Mouse (Mus musculus) heart, embryonic 16.5 days (tissue): ENCODE measurements around the gene Kcnj16. TPM values are rescaled to one million over a fixed set of nuclear protein-coding genes. Genes with fewer than 3 reads are reported as not detected.

ENCODE experiments used
- ATAC-seq: fragments of 200-750 bp; cut with Nextera tagmentation; replicated peaks from 2 replicates; pipeline ENCODE4 v1.8.0; 2017; ENCODE audit warnings: moderate number of reproducible peaks; ENCODE audit not compliant: insufficient read depth, low FRiP score; ENCODE audit errors: extremely low read depth
- H3K27ac ChIP-seq: fragments of 300-500 bp; sonication (generic); 2 replicates; pipeline ENCODE4 v1.5.1; 2014; ENCODE audit warnings: mild to moderate bottlenecking, low read length, control low read depth, moderate library complexity
- H3K27me3 ChIP-seq: fragments of 300-500 bp; sonication (generic); 2 replicates; pipeline ENCODE4 v1.6.1; 2014; ENCODE audit warnings: low read length, mixed read lengths; ENCODE audit not compliant: control insufficient read depth, insufficient read depth
- H3K36me3 ChIP-seq: fragments of 300-500 bp; sonication (generic); 2 replicates; pipeline ENCODE4 v1.6.1; 2014; ENCODE audit not compliant: control insufficient read depth, insufficient read depth
- H3K4me1 ChIP-seq: fragments of 300-500 bp; sonication (generic); 2 replicates; pipeline ENCODE4 v1.6.1; 2014; ENCODE audit warnings: low read length, mixed read lengths; ENCODE audit not compliant: control insufficient read depth, insufficient read depth
- H3K4me2 ChIP-seq: fragments of 300-500 bp; sonication (generic); 2 replicates; pipeline ENCODE4 v1.6.1; 2014; ENCODE audit warnings: low read depth, mild to moderate bottlenecking, control low read depth, low read length
- H3K4me3 ChIP-seq: fragments of 300-500 bp; sonication (generic); 2 replicates; pipeline ENCODE4 v1.5.1; 2014; ENCODE audit warnings: mild to moderate bottlenecking, control low read depth, low read length
- H3K9ac ChIP-seq: fragments of 300-500 bp; sonication (generic); 2 replicates; pipeline ENCODE4 v1.6.1; 2014; ENCODE audit warnings: low read length, control low read depth
- H3K9me3 ChIP-seq: fragments of 300-500 bp; sonication (generic); replicated peaks from 2 replicates; pipeline ENCODE4 v1.6.1; 2016; ENCODE audit warnings: low read length; ENCODE audit not compliant: control insufficient read depth
- WGBS: fragments of 180-500 bp; shearing (Covaris S2); extraction: QIAGEN DNeasy Blood & Tissue Kit; methylation state at CpG from one replicate; pipeline ENCODE4 v1.1.7; 2014; 5-methylcytosine and 5-hydroxymethylcytosine counted together
- polyA plus RNA-seq: library from polyadenylated mRNA; unstranded; fragments of >200 nt; fragmentation: Nextera tagmentation; extraction: Ambion mirVana; gene quantifications from 2 replicates; pipeline ENCODE4 v1.2.1, GENCODE M21; 2015

Gene Kcnj16
- polyA plus RNA-seq, 1 experiment from 2014 or later: not detected

DNA sequence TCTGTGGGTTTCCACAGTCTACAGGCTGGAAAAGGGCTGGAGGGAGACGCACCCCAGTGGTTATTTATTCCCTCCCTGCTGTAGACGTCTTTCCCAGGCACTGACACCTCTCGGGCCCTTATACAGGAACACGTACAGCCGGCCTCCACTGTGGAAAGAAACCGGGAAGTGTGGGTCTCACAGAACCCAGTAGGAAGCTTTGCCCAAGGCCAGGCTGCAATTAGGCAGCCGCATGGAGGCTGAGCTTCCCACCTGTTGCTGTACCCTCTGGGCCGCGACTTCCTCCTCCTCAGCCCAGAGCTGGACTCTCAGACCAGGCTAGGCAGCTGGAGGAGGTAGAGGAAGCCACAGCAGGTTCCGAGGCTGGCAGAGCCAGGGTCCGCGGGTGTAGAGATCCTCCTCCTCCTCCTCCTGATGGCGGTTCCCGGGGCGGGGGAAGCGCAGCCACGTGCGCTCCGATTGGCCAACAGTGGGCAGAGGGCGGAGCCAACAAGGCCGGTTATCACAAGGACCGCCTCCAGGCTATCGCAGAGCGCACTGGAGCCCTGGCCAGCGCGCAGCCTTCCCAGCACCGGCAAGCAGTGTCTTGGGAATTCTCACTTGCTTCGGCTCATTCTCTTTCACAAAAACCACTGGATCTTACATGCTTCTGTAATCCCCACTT, 97.9 kb downstream of the Kcnj16 start, which contains the start of gene Kcnj2:
TSS of gene Kcnj2 (plus strand) at position 530 of the 664 bp plus-strand sequence.
- Histone ChIP-seq H3K4me2 (peak within 1 kb of the TSS; percentile 95), H3K36me3 (no peaks in the 10 kb centered on the region), H3K4me1 (peaks cover 19% of the 10 kb centered on the region), H3K9me3 (no peaks in the 10 kb centered on the region), H3K27ac (peak within 1 kb of the TSS; percentile 91), H3K27me3 (no peaks in the 10 kb centered on the region), H3K4me3 (peak within 1 kb of the TSS; percentile 75), H3K9ac (peak within 1 kb of the TSS; percentile 89)
- under 1% methylated on average over 27 of the region's 28 CpGs for WGBS
- ATAC-seq: peak; percentile 98

DNA sequence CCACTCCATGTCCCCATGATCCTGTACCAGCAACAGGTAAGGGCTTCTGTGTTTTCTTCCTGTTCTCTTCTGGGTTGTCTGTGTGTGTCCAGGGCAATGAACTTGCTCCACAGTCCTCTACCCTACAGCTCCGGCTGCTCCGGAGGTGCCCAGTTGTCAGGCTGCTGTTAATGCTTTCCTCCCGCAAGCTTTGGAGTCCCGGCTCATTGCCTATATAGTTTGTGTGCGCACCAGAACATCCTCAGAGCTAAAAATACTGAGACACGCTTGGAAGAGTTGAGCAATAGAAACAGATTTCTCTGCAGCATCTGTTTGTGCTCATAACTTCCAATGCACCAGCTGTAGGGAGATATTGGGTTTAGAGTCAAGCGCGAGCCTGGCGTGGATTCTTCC, 98.5 kb downstream of the Kcnj16 start:
- 0% methylated on average over 9 of the region's 9 CpGs for WGBS

DNA sequence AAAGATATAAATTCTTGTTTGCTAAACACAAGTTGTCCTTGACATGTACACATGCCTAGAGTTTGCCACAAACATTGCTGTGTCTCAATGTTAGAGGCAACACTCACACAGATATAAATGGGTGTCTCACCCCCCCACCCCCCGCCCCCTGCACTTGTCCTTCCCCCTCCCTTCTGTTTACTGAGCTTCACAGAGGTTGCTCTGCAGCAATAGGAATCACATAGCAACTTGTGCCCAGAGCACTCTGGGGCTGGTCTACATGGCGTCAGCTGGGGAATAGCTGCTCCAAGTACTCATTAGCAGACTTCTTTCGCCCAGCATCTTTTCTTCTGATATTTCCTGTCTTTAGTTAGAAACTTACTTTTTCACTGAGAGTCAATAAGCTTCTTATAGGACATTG, 100.0 kb downstream of the Kcnj16 start:
- Histone ChIP-seq H3K27ac (peak overlapping the region; percentile 56), H3K9ac (peak overlapping the region; percentile 89), H3K4me1 (peaks cover 21% of the 10 kb centered on the region), H3K27me3 (no peaks in the 10 kb centered on the region), H3K4me3 (peak overlapping the region; percentile 75), H3K36me3 (peaks cover 13% of the 10 kb centered on the region), H3K9me3 (no peaks in the 10 kb centered on the region), H3K4me2 (peak overlapping the region; percentile 95)
- ATAC-seq: no peak
- WGBS: 62% methylated on average over 3 of the region's 3 CpGs

More for the DNA sequence above, 98.5 kb downstream of the Kcnj16 start:
- H3K4me2 ChIP-seq: peak overlapping the region; percentile 95
- H3K4me3 ChIP-seq: peak overlapping the region; percentile 75
- no peaks in the 10 kb centered on the region for H3K27me3 ChIP-seq
- peak overlapping the region; percentile 89 for H3K9ac ChIP-seq
- H3K27ac ChIP-seq: peak overlapping the region; percentile 91
- peaks cover 21% of the 10 kb centered on the region for H3K4me1 ChIP-seq
- H3K36me3 ChIP-seq: no peaks in the 10 kb centered on the region
- no peaks in the 10 kb centered on the region for H3K9me3 ChIP-seq
- peak; percentile 53 for ATAC-seq

DNA sequence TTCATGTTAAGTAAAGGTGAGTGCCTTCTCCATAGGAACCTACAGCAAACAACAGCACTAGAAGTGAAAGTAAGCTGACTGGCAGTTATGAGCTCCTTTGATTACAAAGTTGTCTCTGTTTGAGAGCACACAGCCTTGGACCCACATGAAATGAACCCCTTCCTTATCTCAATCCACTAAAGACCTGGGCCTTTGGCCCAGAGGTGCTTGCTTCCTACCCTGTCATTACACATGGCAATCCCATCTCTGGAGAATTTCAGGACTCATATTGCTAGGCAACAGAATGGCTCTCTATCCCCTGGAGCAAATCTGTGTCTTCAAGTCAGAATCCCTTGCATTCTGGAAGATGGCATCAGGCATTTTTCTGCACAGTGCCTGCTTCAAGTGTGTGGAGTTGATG, 102.6 kb downstream of the Kcnj16 start:
- Histone ChIP-seq H3K4me2 (peak overlapping the region; percentile 95), H3K27me3 (no peaks in the 10 kb centered on the region), H3K36me3 (peaks cover 27% of the 10 kb centered on the region), H3K4me3 (no peak overlapping the region), H3K4me1 (peaks cover 23% of the 10 kb centered on the region), H3K27ac (peak overlapping the region; percentile 59), H3K9me3 (no peaks in the 10 kb centered on the region), H3K9ac (no peak overlapping the region)
- no peak for ATAC-seq

DNA sequence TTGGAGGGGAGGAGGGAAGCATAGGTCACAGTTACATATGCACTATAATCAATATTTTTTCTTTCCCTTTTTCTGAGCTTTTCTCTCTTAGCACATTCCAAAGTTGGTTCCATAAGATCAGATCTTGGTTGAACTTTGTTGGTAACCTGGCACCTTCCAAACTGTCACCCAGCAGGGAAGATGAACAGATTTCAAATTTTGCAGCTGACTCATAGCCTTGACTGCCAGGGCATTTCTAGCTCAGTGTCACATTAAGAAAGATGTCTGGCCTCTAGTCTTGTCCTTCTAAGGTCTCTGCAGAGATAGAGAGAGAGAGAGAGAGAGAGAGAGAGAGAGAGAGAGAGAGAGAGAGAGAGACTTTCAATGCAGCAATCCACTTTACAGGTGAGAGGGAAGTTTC, 106.3 kb downstream of the Kcnj16 start:
- Histone ChIP-seq H3K27me3 (no peaks in the 10 kb centered on the region), H3K4me1 (peaks cover 21% of the 10 kb centered on the region), H3K27ac (no peak overlapping the region), H3K9ac (no peak overlapping the region), H3K4me3 (no peak overlapping the region), H3K36me3 (peaks cover 27% of the 10 kb centered on the region), H3K9me3 (no peaks in the 10 kb centered on the region), H3K4me2 (no peak overlapping the region)
- ATAC-seq: no peak

Other genes with a start within 250 kb of the Kcnj16 start
- 6.0 and 6.9 TPM in 2 replicates for gene Kcnj2, start 98.1 kb downstream of the Kcnj16 start, polyA plus RNA-seq